Mouse (Mus musculus) embryonic stem cell, embryonic (primary cell): ENCODE results near the gene Ctdsp1.

Source experiments
- CTCF ChIA-PET, 4 experiments: fragments of 300-600 bp in 2 of 4; fragments of 350-600 bp in 2 of 4; sonication (Branson Sonifier 250); formaldehyde crosslinking; loops; one replicate each; lab custom pipeline; 2022; ENCODE audit warnings: inconsistent platforms in 2 of 4; lab: Charles Lee
- POLR2A ChIA-PET, 4 experiments: fragments of 300-600 bp in 2 of 4; fragments of 350-600 bp in 2 of 4; sonication (Branson Sonifier 250); formaldehyde crosslinking; loops; one replicate each; lab custom pipeline; 2022; ENCODE audit warnings: antibody characterized with exemption in 4 of 4, inconsistent platforms in 1 of 4; lab: Charles Lee

Gene Ctdsp1

DNA sequence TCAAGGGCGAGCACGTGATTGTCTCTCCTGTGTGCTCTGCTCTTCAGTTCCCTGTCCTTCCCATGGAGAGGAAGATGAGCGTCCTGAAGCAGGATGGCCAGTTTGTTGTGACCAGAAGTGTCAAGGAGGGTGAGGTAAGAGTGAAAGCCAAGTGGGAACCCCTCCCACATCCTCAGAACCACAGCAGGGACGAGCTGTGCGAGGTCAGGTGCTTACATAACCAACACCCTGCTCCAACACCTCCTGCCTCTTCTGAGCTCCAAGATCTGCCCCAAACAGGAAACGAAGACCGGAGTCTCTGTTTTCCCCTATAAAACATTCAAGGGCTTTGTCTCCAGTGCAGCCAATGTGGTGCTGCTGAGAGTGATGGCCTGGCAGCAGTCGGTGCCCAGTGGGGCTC, 27.0 kb upstream of the Ctdsp1 start:
- CTCF ChIA-PET, result interaction anchor here in 1 of 4 experiments (0.7 to 1.0 kb wide), 2 partner anchors 34 to 368 kb away, joined by 3 to 4 read pairs; no protein-coding TSS in a partner anchor
- POLR2A ChIA-PET, result interaction anchor here in 2 of 4 experiments (0.5 to 3.5 kb wide), 6 partner anchors 11 to 65 kb away, joined by 3 to 15 read pairs (median 3); no protein-coding TSS in a partner anchor

DNA sequence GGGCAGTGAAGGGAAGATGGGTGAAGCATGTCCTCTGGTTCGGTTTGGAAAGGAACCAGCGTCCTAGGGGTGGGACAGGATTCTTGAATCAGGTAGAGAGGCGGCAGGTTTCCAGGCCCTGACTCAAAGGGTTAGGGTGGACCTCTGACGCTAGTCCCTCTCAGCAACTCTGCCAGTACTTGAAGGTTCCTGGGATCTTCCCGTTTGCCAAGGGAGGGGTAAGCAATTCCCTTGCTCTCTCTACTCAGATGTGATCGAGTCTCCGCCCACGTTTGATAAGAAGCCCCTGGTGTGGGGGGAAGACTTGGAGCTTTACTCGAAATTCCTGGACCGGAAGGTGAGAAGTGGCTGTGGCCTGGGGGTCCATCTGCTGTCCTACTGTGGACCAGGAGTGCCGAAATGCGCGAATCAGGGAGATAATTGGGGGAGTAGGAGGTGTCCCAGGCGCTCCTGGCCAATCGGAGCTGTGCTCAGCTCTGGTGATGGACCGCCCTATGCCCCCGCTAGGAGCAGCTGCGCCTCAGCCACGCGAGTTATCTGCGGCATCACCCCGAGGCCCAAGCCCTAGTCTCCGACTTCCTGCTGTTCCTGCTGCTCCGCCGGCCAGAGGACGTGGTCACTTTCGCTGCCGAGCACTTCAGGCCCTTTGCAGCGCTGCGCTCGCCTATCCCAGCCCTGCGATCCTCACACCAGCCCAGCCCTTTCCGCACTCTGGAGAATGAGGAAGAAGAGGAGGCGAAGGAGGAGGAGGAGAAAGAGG, 23.2 kb upstream of the Ctdsp1 start:
- POLR2A ChIA-PET, result interaction anchor here (0.6 to 2.0 kb wide), 11 partner anchors 8 to 422 kb away, joined by 3 to 12 read pairs (median 5); partner anchors contain the start of gene Ctdsp1 (in 1 of the 4)

DNA sequence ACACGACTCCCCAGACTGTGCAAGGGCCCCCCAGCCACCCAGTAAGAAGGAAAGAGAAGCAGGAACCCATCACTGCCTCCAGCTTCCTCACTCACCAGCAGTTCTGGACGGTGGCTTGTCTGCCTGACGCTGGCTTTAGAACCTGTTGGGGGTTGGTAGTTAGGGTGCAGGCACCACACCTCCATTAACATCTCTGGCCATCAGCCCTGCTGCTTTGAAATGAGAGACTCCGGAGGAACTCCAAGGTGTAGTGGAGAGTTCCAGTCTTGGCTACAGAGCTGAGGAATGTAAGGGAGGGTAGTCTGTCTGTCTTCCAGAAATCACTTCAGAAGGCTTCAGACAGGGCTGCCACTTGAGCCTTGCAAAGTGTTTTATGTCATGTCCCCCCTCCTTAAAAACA, 21.3 kb upstream of the Ctdsp1 start:
- CTCF ChIA-PET, result interaction anchor here in 3 of 4 experiments (0.6 to 1.5 kb wide), 6 partner anchors 8 to 62 kb away, joined by 3 to 5 read pairs (median 4); partner anchors contain the start of gene Catip (in 2 of the 3)
- POLR2A ChIA-PET, result interaction anchor here in 3 of 4 experiments (0.5 to 2.1 kb wide), 11 partner anchors 8 to 266 kb away, joined by 3 to 9 read pairs (median 4); partner anchors contain the start of gene Catip (in 1 of the 3)

More for the DNA sequence above, 23.2 kb upstream of the Ctdsp1 start:
- CTCF ChIA-PET, result interaction anchor here in 3 of 4 experiments (0.6 to 1.4 kb wide), 4 partner anchors 9 to 41 kb away, joined by 3 to 4 read pairs (median 4); no protein-coding TSS in a partner anchor

DNA sequence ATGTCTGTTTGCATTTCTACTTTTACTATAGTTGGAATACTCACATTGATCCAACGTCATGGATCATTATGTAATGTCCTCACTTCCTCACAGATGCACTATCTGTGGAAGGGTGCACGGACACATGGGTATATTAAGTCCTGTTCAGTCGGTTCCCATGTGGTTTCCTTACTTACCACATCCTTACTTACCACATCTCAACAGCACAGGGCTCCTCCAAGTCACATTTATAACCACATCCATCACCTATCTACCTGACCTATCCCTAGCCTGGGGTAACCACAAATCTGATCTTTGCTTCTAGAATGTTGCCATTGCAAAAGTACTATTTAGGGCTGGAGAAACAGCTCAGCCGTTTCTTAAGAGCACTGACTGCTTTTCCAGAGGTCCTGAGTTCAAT, 17.9 kb upstream of the Ctdsp1 start:
- ChIA-PET POLR2A (interaction anchor here in 2 of 4 experiments (1.1 to 4.2 kb wide), 5 partner anchors 11 to 64 kb away, joined by 3 to 42 read pairs (median 4); partner anchors contain the start of gene Catip (in 1 of the 2)), CTCF (no interaction called here)

DNA sequence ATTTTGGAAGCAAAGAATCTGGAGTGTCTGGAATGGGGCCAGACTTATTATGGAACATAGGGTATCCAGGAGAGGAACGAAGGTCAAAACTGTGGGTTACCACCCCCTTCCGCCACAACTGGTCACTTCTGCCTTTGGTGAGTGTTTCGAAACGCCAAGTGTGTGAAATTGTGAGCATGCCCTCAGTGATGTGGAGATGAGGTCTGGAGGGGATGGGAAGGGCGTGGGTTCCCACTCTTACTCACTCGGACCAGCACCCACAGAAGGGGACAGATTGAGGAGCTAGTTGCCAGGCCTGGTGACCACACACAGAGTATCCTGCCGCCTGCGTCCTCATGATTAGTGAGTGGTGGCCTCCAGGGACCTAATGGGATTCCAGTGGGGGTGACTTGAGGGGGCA, 16.3 kb upstream of the Ctdsp1 start, which contains the start of gene Slc11a1:
Slc11a1 (plus strand) TSS at position 216 of the 400 bp plus-strand sequence.
- ChIA-PET CTCF (interaction anchor here in 1 of 4 experiments (1.1 kb wide), 1 partner anchor 10 kb away, joined by 3 read pairs; no protein-coding TSS in a partner anchor), POLR2A (interaction anchor here in 2 of 4 experiments (1.1 to 4.2 kb wide), 10 partner anchors 13 to 62 kb away, joined by 3 to 42 read pairs (median 6); partner anchors contain the start of gene Catip (in 1 of the 2))

DNA sequence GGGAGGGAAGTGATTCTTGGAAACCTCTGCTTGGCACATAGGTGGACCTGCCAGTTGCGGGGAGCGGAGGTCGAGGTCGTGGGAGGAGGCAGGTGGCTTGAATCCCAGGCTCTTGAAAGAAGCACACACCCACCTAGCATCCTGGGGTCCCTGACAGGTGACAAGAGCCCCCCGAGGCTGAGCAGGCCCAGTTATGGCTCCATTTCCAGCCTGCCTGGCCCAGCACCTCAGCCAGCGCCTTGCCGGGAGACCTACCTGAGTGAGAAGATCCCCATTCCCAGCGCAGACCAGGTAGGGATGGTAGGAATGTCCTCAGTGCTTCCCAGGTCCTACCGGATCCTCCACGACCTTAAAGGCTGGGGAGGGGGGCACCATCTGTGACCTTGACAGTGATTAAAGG, 15.7 kb upstream of the Ctdsp1 start:
- CTCF ChIA-PET, result interaction anchor here in 2 of 4 experiments (1.1 to 2.4 kb wide), 2 partner anchors 9 to 14 kb away, joined by 3 to 7 read pairs; partner anchors contain the start of gene Catip (in 1 of the 2)
- POLR2A ChIA-PET, result interaction anchor here in 3 of 4 experiments (0.7 to 4.2 kb wide), 23 partner anchors 8 to 168 kb away, joined by 3 to 42 read pairs (median 7); partner anchors contain the start of genes Aamp (in 2 of the 3), Catip (in 2 of the 3) and Pnkd (in 2 of the 3)

DNA sequence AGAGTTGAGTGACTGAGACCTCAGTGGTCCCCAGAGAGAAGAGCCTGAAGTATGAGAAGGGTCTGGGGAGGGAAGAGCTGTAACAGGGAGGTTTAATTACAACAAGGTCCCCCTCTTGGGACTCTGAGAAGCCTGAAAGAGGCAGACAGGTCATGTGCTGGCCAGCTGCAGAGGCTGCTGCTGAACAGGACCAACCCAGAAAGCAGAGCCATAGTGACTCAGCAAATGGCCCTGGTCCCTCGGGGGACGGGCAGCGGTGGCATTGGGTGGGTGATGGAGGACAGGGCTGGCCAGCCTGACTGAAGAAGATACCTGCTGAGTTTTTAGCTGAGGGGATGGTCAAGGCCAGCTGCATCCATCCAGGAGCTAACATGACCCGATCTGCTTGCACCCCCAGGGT, 14.9 kb upstream of the Ctdsp1 start:
- POLR2A ChIA-PET, result interaction anchor here (0.5 to 4.2 kb wide), 41 partner anchors 8 to 1553 kb away, joined by 3 to 42 read pairs (median 4); partner anchors contain the start of genes Aamp (in 2 of the 4), Catip (in 2 of the 4) and Pnkd (in 2 of the 4)
- CTCF ChIA-PET, result interaction anchor here in 2 of 4 experiments (0.8 to 2.4 kb wide), 8 partner anchors 8 to 92 kb away, joined by 4 to 9 read pairs (median 6); partner anchors contain the start of genes Catip (in 2 of the 2), Aamp (in 1 of the 2) and Pnkd (in 1 of the 2)

DNA sequence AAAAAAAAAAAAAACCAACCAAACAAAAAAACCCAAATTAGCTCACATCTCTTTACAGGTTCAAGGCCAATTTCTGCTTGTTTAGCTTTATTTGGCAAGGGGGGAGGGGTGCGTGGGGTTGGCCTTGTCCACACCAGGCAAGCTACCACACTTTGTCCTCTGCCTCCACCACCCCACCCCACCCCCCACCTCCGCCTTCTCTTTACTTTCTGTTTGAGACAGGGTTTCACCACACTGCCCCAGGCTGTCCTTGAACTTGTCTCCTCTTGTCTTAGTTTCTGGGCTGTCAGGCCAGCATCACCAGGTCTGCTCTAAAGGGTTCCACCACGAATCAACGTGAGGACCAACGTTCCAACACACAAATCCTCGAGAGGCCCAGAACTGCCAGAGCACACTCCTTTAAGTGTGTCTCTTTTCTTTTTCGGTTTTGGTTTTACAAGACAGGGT, 12.2 kb upstream of the Ctdsp1 start:
- CTCF ChIA-PET, result interaction anchor here in 3 of 4 experiments (0.6 to 1.3 kb wide), 7 partner anchors 9 to 265 kb away, joined by 3 to 9 read pairs (median 5); partner anchors contain the start of gene Catip (in 1 of the 3)
- POLR2A ChIA-PET, result interaction anchor here in 3 of 4 experiments (0.7 to 2.1 kb wide), 7 partner anchors 8 to 94 kb away, joined by 3 to 10 read pairs (median 7); partner anchors contain the start of genes Catip (in 2 of the 3), Aamp (in 1 of the 3) and Pnkd (in 1 of the 3)

DNA sequence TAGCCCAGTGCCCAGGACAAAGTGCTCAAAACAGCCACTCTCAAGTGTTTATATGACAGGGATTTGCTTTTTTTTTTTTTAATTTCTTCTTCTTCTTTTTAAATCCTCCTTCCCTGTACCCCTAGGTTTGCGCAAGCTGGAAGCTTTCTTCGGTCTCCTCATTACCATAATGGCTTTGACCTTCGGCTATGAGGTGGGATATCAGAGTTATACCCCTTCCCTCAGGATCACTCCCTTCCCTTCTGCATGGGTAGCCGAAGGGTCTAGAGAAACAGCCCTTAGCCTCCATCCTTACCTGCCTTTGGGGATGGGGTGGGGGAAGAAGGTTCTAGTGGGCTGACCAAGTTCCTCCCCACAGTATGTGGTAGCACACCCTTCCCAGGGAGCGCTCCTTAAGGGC, 10.8 kb upstream of the Ctdsp1 start:
- ChIA-PET CTCF (no interaction called here), POLR2A (interaction anchor here in 2 of 4 experiments (0.6 to 2.1 kb wide), 10 partner anchors 9 to 289 kb away, joined by 3 to 10 read pairs (median 3); partner anchors contain the start of genes Aamp (in 1 of the 2) and Pnkd (in 1 of the 2))

DNA sequence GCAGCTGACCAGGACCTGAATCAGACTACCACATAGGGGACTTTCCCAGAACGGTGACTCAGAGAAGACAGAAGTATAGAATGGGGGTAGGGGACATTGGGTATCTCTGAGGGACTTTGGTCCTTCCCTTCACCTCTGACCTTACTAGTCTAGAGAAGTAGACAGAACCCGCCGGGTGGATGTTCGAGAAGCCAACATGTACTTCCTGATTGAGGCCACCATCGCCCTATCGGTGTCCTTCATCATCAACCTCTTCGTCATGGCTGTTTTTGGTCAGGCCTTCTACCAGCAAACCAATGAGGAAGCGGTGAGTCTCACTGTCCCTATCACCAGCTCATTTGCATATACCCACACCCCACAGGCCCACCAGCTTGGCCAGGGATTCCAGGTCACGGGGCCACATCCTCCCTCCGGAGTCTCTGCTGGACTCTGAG, 9.7 kb upstream of the Ctdsp1 start:
- CTCF ChIA-PET, result interaction anchor here in 2 of 4 experiments (0.9 to 1.5 kb wide), 2 partner anchors 16 kb away, joined by 4 to 5 read pairs; no protein-coding TSS in a partner anchor
- POLR2A ChIA-PET, result interaction anchor here in 2 of 4 experiments (0.5 to 1.4 kb wide), 4 partner anchors 16 to 591 kb away, joined by 3 read pairs; no protein-coding TSS in a partner anchor

DNA sequence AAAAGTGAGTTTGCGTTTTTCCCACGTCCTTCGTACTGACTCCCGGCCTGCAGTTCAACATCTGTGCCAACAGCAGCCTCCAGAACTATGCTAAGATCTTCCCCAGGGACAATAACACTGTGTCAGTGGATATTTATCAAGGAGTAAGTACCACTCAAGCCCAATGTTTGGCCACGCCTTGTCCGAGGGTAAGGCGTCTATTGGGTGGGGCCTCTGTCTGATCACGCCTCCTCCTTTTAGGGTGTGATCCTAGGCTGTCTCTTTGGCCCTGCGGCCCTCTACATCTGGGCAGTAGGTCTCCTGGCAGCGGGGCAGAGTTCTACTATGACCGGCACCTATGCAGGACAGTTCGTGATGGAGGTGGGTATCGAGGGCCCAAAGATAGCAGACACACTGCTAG, 7.9 kb upstream of the Ctdsp1 start:
- POLR2A ChIA-PET, result interaction anchor here in 2 of 4 experiments (0.6 to 5.3 kb wide), 3 partner anchors 9 to 13 kb away, joined by 3 to 42 read pairs (median 5); no protein-coding TSS in a partner anchor
- CTCF ChIA-PET, result interaction anchor here in 1 of 4 experiments (0.7 kb wide), 1 partner anchor 14 kb away, joined by 3 read pairs; no protein-coding TSS in a partner anchor

DNA sequence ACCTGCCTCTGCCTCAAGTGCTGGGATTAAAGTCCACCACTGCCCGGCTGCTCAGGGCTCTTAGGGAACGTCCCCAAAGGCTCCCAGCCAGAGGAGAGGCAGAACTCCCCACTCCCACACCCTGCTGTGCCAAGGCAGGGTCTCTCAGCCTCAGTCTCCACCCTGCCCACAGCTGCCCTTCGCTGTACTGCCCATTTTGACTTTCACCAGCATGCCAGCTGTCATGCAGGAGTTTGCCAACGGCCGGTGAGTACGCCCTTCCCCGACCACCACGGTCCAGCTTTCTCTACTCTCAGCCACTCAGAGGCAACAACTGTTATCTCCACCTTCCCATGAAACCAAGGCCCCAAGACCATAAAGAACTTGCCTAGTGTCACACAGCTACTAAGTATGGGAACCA, 6.8 kb upstream of the Ctdsp1 start:
- POLR2A ChIA-PET, result interaction anchor here in 3 of 4 experiments (0.5 to 5.3 kb wide), 10 partner anchors 8 to 106 kb away, joined by 3 to 42 read pairs (median 4); partner anchors contain the start of genes Catip (in 1 of the 3) and Gpbar1 (in 1 of the 3)
- CTCF ChIA-PET, result interaction anchor here in 1 of 4 experiments (1.1 kb wide), 1 partner anchor 9 kb away, joined by 3 read pairs; the partner anchor contains the start of gene Slc11a1

DNA sequence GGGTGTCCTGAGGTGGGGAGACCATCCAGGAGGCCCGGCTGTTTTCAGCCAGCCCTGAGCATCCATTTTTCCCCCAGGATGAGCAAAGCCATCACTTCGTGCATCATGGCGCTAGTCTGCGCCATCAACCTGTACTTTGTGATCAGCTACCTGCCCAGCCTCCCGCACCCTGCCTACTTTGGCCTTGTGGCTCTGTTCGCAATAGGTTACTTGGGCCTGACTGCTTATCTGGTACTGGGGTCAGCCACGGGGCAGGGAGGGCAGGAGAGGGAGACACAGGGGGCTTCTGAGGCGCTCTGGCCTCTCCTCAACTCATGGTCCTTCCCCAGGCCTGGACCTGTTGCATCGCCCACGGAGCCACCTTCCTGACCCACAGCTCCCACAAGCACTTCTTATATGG, 6.2 kb upstream of the Ctdsp1 start:
- POLR2A ChIA-PET, result interaction anchor here in 3 of 4 experiments (0.5 to 5.3 kb wide), 10 partner anchors 8 to 107 kb away, joined by 3 to 42 read pairs (median 4); partner anchors contain the start of genes Catip (in 1 of the 3) and Gpbar1 (in 1 of the 3)

DNA sequence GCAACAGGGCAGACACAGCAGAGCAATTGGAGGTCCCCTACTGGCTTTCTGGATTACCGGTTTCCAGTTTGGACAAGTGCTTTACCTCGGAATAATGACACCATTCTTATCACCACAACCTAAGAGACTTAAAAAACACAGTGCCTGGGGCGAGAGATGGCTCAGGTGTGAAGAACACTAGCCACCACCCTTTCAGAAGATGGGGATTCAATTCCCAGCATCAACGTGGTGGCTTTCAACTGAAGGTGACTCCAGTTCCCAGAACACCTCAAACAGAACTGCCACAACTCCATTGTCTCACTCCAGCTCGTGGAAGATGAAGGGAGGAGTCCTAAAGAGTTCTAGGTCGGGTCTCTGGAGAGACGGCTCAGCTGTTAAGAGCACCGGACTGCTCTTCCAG, 5.8 kb upstream of the Ctdsp1 start:
- ChIA-PET CTCF (interaction anchor here in 2 of 4 experiments (0.7 to 1.2 kb wide), 3 partner anchors 15 to 291 kb away, joined by 3 to 4 read pairs (median 3); no protein-coding TSS in a partner anchor), POLR2A (interaction anchor here (1.1 to 5.3 kb wide), 10 partner anchors 9 to 188 kb away, joined by 3 to 42 read pairs (median 4); no protein-coding TSS in a partner anchor)

More for the DNA sequence above, 6.2 kb upstream of the Ctdsp1 start:
- CTCF ChIA-PET, result interaction anchor here in 2 of 4 experiments (0.7 to 1.1 kb wide), 2 partner anchors 10 to 145 kb away, joined by 3 read pairs; partner anchors contain the start of gene Slc11a1 (in 1 of the 2)

DNA sequence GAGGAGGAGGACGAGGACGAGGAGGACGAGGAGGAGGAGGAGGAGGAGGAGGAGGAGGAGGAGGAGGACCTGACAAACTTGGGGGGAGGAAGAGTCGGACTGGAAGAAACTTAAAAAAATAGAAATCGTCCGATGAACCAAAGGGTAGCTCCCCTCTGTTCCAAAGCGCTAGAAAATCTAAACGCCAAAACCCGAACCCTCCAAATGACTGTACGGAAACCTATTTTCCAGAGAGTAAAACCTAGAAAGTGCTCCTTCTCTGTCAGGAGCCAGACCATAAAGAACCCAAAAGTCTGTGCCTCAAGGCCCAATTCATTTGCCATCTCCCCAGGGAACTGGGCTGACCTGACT, 5.0 kb upstream of the Ctdsp1 start:
- POLR2A ChIA-PET, result interaction anchor here (0.6 to 5.3 kb wide), 27 partner anchors 8 to 215 kb away, joined by 3 to 42 read pairs (median 4); partner anchors contain the start of genes Aamp (in 3 of the 4), Pnkd (in 3 of the 4), Catip (in 1 of the 4) and Cnot9 (in 1 of the 4)
- CTCF ChIA-PET, result interaction anchor here (0.7 to 2.1 kb wide), 14 partner anchors 9 to 292 kb away, joined by 3 to 10 read pairs (median 4); partner anchors contain the start of genes Aamp (in 2 of the 4), Catip (in 2 of the 4) and Pnkd (in 2 of the 4)

DNA sequence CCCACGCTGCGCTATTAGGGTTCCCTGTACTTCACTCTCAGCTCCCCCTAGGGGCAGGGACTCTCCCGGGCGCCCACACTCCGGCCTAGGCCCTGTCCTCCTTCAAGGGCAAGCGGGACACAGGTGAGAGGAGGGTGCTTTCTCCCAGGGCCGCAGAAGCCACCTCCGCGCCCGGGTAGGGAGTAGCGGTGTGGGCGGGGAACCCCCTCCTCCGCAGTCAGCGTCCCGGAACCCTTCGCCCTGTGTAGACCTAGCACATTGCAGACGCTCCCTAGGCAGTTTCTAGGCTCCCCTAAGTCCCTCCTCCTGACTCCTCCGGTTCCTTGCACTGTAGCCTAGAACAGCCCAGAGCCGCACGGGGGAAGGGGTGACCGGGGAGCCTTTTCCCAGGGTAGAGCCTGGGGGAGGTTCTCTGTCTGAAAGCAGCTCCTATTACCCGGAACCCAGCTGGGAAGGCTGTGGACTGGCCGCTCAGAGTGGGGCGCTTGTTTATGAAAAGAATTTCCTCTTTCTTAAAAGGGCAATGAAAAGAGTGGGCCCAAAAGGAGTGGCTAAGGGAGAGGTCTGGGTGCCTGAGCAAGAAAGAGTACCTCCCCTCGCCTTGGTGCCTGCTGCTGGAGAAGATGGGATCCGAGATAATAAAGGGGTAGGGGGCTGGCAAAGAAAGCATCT, 4.5 kb upstream of the Ctdsp1 start:
- POLR2A ChIA-PET, result interaction anchor here (0.6 to 5.3 kb wide), 34 partner anchors 9 to 214 kb away, joined by 3 to 42 read pairs (median 4); partner anchors contain the start of genes Aamp (in 3 of the 4), Pnkd (in 3 of the 4), Catip (in 1 of the 4) and Cnot9 (in 1 of the 4)
- CTCF ChIA-PET, result interaction anchor here (0.7 to 2.1 kb wide), 16 partner anchors 10 to 402 kb away, joined by 3 to 10 read pairs (median 4); partner anchors contain the start of genes Aamp (in 2 of the 4), Catip (in 2 of the 4) and Pnkd (in 2 of the 4)
